In genomic region chr11:57431886-57432285, GRCm38 (mm10) we compare ENCODE assay signal across 16 mouse cellular contexts.
DNase-seq lines count a peak whose midpoint lies in the region; TF ChIP-seq lines count a peak whose summit lies in the region.
"Had no signal": no experiment of that assay in that cellular context is flagged by ENCODE, and none has a peak within 500 bp of the region (broad histone marks: within the 10 kb centered on the region; RNA-seq: fewer than 3 reads in every experiment).

No protein-coding gene starts in this region.

- no peak overlapping the region for H3K4me2 ChIP-seq in CH12.LX (ENCODE audit: insufficient read depth, low read depth, poor library complexity, severe bottlenecking)
- H3K4me2 ChIP-seq: embryonic facial prominence, embryonic 12.5 days had no signal

- no peak overlapping the region for H3K9ac ChIP-seq in heart, adult 2 months (ENCODE audit: low read depth, low read length)
- H3K9ac ChIP-seq in CH12.LX (ENCODE audit: insufficient read depth, low read depth) = no peak overlapping the region
- H3K9ac ChIP-seq: embryonic facial prominence, embryonic 12.5 days; liver, embryonic 14.5 days had no signal

- peak; percentile 21; the same call in 1 of the 2 replicates for TF ChIP-seq CTCF in heart, adult 2 months (IDR thresholded peaks at IDR 0.05)
- peak; percentile 30 for TF ChIP-seq CTCF in left cerebral cortex, adult 2 months (IDR thresholded peaks at IDR 0.05)
- TF ChIP-seq CTCF in CH12.LX (conservative IDR thresholded peaks at IDR 0.05 in 1 of 2, IDR thresholded peaks at IDR 0.05 in 1 of 2; ENCODE audit: low read depth in 2 of 2, low read length in 2 of 2) = peak; percentile 26 to 34; a peak in 3 of 4 replicates

- H3K4me3 ChIP-seq in heart, adult 2 months = no peak overlapping the region
- H3K4me3 ChIP-seq in left cerebral cortex, adult 2 months = no peak overlapping the region
- no peak overlapping the region for H3K4me3 ChIP-seq in CH12.LX (replicated peaks in 1 of 3; ENCODE audit: low read depth in 2 of 3, low read length in 2 of 3, poor library complexity in 1 of 3)
- H3K4me3 ChIP-seq: embryonic facial prominence, embryonic 12.5 days; gastrocnemius, adult 2 months; heart, embryonic 10.5 days had no signal

- no peaks in the 10 kb centered on the region for H3K4me1 ChIP-seq in heart, adult 2 months (ENCODE audit: control insufficient read depth, insufficient read depth, low read length)
- no peaks in the 10 kb centered on the region for H3K4me1 ChIP-seq in CH12.LX (ENCODE audit: control insufficient read depth in 1 of 2, insufficient read depth in 2 of 2)
- H3K4me1 ChIP-seq: embryonic facial prominence, embryonic 12.5 days; heart, embryonic 10.5 days had no signal

- no peaks in the 10 kb centered on the region for H3K79me2 ChIP-seq in heart, adult 2 months (replicated peaks; ENCODE audit: control insufficient read depth, insufficient read depth, low read length)
- no peaks in the 10 kb centered on the region for H3K79me2 ChIP-seq in CH12.LX (replicated peaks; ENCODE audit: control insufficient read depth, extremely low read depth, insufficient read depth, poor library complexity, severe bottlenecking)

- DNase-seq in heart, adult 2 months = no peak
- no peak for DNase-seq in heart, adult 8-10 months (ENCODE audit: low spot score)
- no peak for DNase-seq in left cerebral cortex, adult 2 months (ENCODE audit: extremely low spot score in 1 of 2, low spot score in 2 of 2)
- no peak for DNase-seq in left cerebral cortex, adult 8-10 months (ENCODE audit: low spot score in 2 of 2)
- DNase-seq in CH12.LX (ENCODE audit: extremely low read depth) = no peak
- peak; percentile 13 for DNase-seq in induced T-regulatory cell, adult 2 months (ENCODE audit: low read depth)
- no peak for DNase-seq in urinary bladder, postnatal 10 days (ENCODE audit: low spot score)
- DNase-seq: adrenal gland, postnatal 25 days; cerebellum, adult 9-11 months; gastrocnemius, adult 2 months; heart, postnatal 4 days; kidney, postnatal 25 days had no signal

- no peaks in the 10 kb centered on the region for H3K36me3 ChIP-seq in heart, adult 2 months (ENCODE audit: control insufficient read depth, insufficient read depth, low read length)
- H3K36me3 ChIP-seq in CH12.LX (replicated peaks in 1 of 2; ENCODE audit: control insufficient read depth in 1 of 2, insufficient read depth in 1 of 2, low read length in 1 of 2) = no peaks in the 10 kb centered on the region
- H3K36me3 ChIP-seq: embryonic facial prominence, embryonic 12.5 days; heart, embryonic 10.5 days had no signal

- H3K27ac ChIP-seq in heart, adult 2 months = no peak overlapping the region
- no peak overlapping the region for H3K27ac ChIP-seq in left cerebral cortex, adult 2 months
- no peak overlapping the region for H3K27ac ChIP-seq in CH12.LX (ENCODE audit: insufficient read depth, low read depth)
- H3K27ac ChIP-seq: embryonic facial prominence, embryonic 12.5 days; gastrocnemius, adult 2 months; heart, embryonic 10.5 days; liver, embryonic 14.5 days; macrophage had no signal

- TF ChIP-seq RAD21 in CH12.LX (IDR thresholded peaks at IDR 0.05; ENCODE audit: low read depth, low read length) = no peak

- dilution Hi-C loops in CH12.LX (cut with MboI; ENCODE audit: extremely low pct_ligation_motif_present, extremely low pct_unique_long_range_greater_than_20kb, low sequenced_read_pairs) = no loop called here

- TF ChIP-seq POLR2A in heart, adult 2 months (IDR thresholded peaks at IDR 0.05; ENCODE audit: insufficient read depth, low read depth, low read length) = no peak
- no peak for TF ChIP-seq POLR2A in CH12.LX (IDR thresholded peaks at IDR 0.05; ENCODE audit: low read depth, low read length)

- intact Hi-C loops in heart, adult 2 months (cut with DNase I) = no loop called here
- intact Hi-C loops in left cerebral cortex, adult 2 months (cut with DNase I) = no loop called here

- no peak for TF ChIP-seq EP300 in heart, adult 2 months (IDR thresholded peaks at IDR 0.05; ENCODE audit: insufficient read depth, low read depth, low read length)
- no peak for TF ChIP-seq EP300 in CH12.LX (IDR thresholded peaks at IDR 0.05; ENCODE audit: low read length)

- in situ Hi-C loops in CH12.LX (cut with MboI; ENCODE audit: low pct_ligation_motif_present, low pct_unique_long_range_greater_than_20kb, low sequenced_read_pairs) = no loop called here

- no peaks in the 10 kb centered on the region for H3K27me3 ChIP-seq in heart, adult 2 months (ENCODE audit: control insufficient read depth, insufficient read depth, low read length)
- peaks cover 48% of the 10 kb centered on the region for H3K27me3 ChIP-seq in CH12.LX (replicated peaks)
- H3K27me3 ChIP-seq: embryonic facial prominence, embryonic 12.5 days had no signal

- H3K9me3 ChIP-seq in CH12.LX (replicated peaks; ENCODE audit: low read length) = peaks cover 4% of the 10 kb centered on the region
- H3K9me3 ChIP-seq: embryonic facial prominence, embryonic 12.5 days; heart, embryonic 10.5 days had no signal

TF ChIP-seq in CH12.LX, 34 proteins besides CTCF, POLR2A, EP300 and RAD21:
- TF ChIP-seq KAT2A (IDR thresholded peaks at IDR 0.05; ENCODE audit: insufficient replicate concordance, low read length) = no peak
- no peak for TF ChIP-seq NELFE (IDR thresholded peaks at IDR 0.05; ENCODE audit: low read depth, low read length)
- no peak for TF ChIP-seq SIN3A (IDR thresholded peaks at IDR 0.05; ENCODE audit: low read length)
- TF ChIP-seq NRF1 (IDR thresholded peaks at IDR 0.05; ENCODE audit: low read depth, low read length) = no peak
- no peak for TF ChIP-seq HCFC1 (IDR thresholded peaks at IDR 0.05; ENCODE audit: low read depth, low read length)
- TF ChIP-seq JUN (IDR thresholded peaks at IDR 0.05; ENCODE audit: insufficient read depth, low read depth, low read length) = no peak
- no peak for TF ChIP-seq BHLHE40 (IDR thresholded peaks at IDR 0.05; ENCODE audit: low read depth, low read length)
- TF ChIP-seq ELF1 (IDR thresholded peaks at IDR 0.05; ENCODE audit: low read depth, low read length) = no peak
- no peak for TF ChIP-seq GABPA (IDR thresholded peaks at IDR 0.05; ENCODE audit: insufficient replicate concordance, low read depth, low read length)
- TF ChIP-seq CHD1 (IDR thresholded peaks at IDR 0.05; ENCODE audit: low read depth, low read length) = no peak
- no peak for TF ChIP-seq POLR2AphosphoS2 (IDR thresholded peaks at IDR 0.05; ENCODE audit: low read depth, low read length)
